Mouse (Mus musculus) hindbrain, embryonic 15.5 days (tissue): Measurements from ENCODE around the gene Plekho2. TPM values are rescaled to one million over a fixed set of nuclear protein-coding genes. Genes with fewer than 3 reads are reported as not detected.

Experiments used
- ATAC-seq: fragments of 200-750 bp; cut with Nextera tagmentation; 2 replicates; pipeline ENCODE4 v1.8.0; 2017; ENCODE audit warnings: low read depth, moderate number of reproducible peaks, moderate TSS enrichment; ENCODE audit not compliant: low FRiP score
- H3K27ac ChIP-seq: fragments of 300-500 bp; sonication (generic); replicated peaks from 2 replicates; pipeline ENCODE4 v1.5.1; 2015; ENCODE audit warnings: mild to moderate bottlenecking, inconsistent platforms
- H3K27me3 ChIP-seq: fragments of 300-500 bp; sonication (generic); 2 replicates; pipeline ENCODE4 v1.6.1; 2015; ENCODE audit warnings: control low read depth, inconsistent platforms
- H3K36me3 ChIP-seq: fragments of 300-500 bp; sonication (generic); 2 replicates; pipeline ENCODE4 v1.6.1; 2015; ENCODE audit warnings: control low read depth, inconsistent platforms
- H3K4me1 ChIP-seq: fragments of 300-500 bp; sonication (generic); replicated peaks from 2 replicates; pipeline ENCODE4 v1.6.1; 2015; ENCODE audit warnings: control low read depth, inconsistent platforms
- H3K4me2 ChIP-seq: fragments of 300-500 bp; sonication (generic); 2 replicates; pipeline ENCODE4 v1.6.1; 2015; ENCODE audit warnings: moderate library complexity, mild to moderate bottlenecking, inconsistent platforms
- H3K4me3 ChIP-seq: fragments of 300-500 bp; sonication (generic); 2 replicates; pipeline ENCODE4 v1.5.1; 2015; ENCODE audit warnings: mild to moderate bottlenecking, inconsistent platforms
- H3K9ac ChIP-seq: fragments of 300-500 bp; sonication (generic); 2 replicates; pipeline ENCODE4 v1.6.1; 2015; ENCODE audit warnings: inconsistent platforms
- H3K9me3 ChIP-seq: fragments of 300-500 bp; sonication (generic); 2 replicates; pipeline ENCODE4 v1.6.1; 2016; ENCODE audit warnings: control low read depth, inconsistent platforms
- WGBS: fragments of 180-500 bp; shearing (Covaris S2); methylation state at CpG from one replicate; pipeline ENCODE4 v1.1.7; 2015; 5-methylcytosine and 5-hydroxymethylcytosine counted together
- polyA plus RNA-seq: library from polyadenylated mRNA; unstranded; fragments of >200 nt; fragmentation: Nextera tagmentation; extraction: Ambion mirVana; gene quantifications from 2 replicates; pipeline ENCODE4 v1.2.1, GENCODE M21; 2015

Gene Plekho2
- polyA plus RNA-seq, 1 experiment from 2014 or later: 8.0 TPM

DNA sequence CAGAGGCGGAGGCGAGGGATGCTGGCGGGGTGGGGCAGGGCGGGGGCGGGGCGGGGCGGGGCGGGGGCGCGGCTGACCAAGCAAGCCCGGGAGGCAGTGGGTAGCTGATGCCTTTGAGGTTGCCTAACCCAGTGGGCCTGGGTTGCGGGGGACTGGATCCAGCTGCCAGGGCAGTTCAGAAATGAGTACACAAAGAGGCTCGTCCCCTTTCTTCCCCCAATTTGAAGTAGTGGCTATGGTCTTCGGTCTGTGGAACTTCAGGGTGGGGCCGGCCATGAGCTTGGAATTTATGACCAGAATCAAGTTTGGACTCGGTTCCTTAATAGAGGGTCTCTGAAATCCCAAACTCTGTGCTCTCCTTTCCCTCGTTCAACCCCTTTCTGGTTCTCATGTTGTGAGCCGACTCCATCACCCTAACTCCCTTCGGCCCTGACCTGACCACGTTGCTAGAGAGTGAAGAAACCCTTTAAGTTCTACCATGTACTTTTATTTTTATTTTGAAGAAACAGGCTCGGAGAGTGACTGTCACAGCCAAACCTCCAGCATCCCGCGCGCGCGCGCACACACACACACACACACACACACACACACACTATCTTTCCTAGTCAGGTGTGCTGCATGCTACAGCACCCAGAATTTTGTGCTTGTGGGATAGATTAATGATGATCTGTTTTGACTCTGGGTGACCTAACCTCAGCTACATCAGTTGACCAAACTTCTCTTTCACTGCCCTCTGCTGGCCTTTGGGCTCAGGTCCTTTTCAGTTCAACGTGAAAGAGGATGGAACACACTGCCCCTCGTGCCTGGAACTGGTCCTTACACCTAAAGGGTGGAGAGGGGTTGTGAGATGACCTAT, 789 bp upstream of the Plekho2 start:
- peak overlapping the region; percentile 68 for H3K27ac ChIP-seq
- 0 out of 2 replicates have a peak overlapping the region, but pooled peaks have one; percentile 41 for H3K9ac ChIP-seq
- no peaks in the 10 kb centered on the region for H3K9me3 ChIP-seq
- ATAC-seq: peak; percentile 74
- WGBS: 6% methylated on average over 18 of the region's 29 CpGs
- H3K4me2 ChIP-seq: peak overlapping the region; percentile 77
- peak overlapping the region; percentile 53 for H3K4me3 ChIP-seq
- H3K27me3 ChIP-seq: no peaks in the 10 kb centered on the region
- no peaks in the 10 kb centered on the region for H3K36me3 ChIP-seq
- peaks cover 28% of the 10 kb centered on the region for H3K4me1 ChIP-seq

DNA sequence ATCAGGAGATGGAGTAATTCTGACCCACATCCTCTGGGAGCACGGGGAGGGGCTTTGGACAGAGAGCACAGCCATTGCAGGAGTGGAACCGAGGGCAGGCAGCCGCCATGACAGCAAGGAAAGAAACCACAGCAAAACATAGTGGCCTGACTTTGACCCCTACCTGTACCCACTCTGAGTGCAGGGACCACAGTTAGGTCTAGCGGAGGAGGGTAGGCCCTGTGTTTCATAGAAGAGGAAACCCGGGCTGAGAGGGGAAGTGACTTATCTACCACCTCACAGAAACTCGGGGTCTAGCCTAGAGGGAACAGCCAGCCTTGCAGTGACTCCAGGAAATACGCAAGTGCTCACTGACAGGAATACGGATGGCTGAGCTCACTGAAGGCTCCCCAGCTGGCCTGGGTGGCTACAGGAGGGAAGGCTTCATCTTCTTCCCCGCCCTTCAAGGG, 1.0 kb downstream of the Plekho2 start:
- H3K27ac ChIP-seq: no peak overlapping the region
- no peaks in the 10 kb centered on the region for H3K27me3 ChIP-seq
- H3K36me3 ChIP-seq: no peaks in the 10 kb centered on the region
- peak overlapping the region; percentile 53; the same call in 1 of the 2 replicates for H3K4me3 ChIP-seq
- H3K9me3 ChIP-seq: no peaks in the 10 kb centered on the region
- H3K4me2 ChIP-seq: peak overlapping the region; percentile 77
- no peak overlapping the region for H3K9ac ChIP-seq
- H3K4me1 ChIP-seq: peaks cover 34% of the 10 kb centered on the region
- no peak for ATAC-seq
- WGBS: 56% methylated on average over 9 of the region's 9 CpGs

DNA sequence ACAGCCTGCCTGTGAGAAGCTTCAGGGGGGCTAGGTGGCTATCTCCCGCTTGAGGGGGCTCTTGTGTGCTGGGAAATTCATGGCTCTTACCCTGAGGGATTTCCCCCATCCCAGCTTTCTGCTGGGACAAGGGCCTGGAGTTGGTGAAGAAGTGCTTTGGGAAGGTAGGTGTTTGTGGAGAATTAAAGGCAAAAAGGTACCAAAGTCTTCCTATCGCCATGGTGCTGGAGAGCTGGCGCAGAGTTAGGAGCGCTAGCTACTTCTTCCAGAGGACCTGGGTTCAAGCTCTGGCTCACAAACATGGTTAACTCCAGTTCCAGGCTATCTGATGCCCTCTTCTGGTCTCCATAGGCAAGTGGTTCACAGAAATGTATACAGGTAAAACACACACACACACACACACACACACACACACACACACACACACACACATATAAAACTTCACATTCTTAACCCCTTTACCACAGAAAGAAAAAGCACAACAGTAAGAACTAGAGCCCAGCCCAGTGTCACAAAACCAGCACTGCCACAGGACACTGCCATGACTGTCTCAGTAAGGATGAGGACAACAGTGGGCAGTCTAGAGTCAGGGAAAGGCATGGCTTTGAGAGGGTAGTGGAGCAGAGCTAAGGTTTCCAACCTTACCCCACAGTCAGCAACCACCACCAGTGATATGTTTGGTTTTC, 2.2 kb downstream of the Plekho2 start:
- WGBS: 89% methylated on average over 4 of the region's 4 CpGs
- Histone ChIP-seq H3K4me1 (peaks cover 34% of the 10 kb centered on the region), H3K36me3 (0 out of 2 replicates have a peak, but pooled peaks cover 2% of the 10 kb centered on the region), H3K4me2 (no peak overlapping the region), H3K9ac (no peak overlapping the region), H3K27me3 (no peaks in the 10 kb centered on the region), H3K9me3 (no peaks in the 10 kb centered on the region), H3K4me3 (no peak overlapping the region), H3K27ac (no peak overlapping the region)
- no peak for ATAC-seq

DNA sequence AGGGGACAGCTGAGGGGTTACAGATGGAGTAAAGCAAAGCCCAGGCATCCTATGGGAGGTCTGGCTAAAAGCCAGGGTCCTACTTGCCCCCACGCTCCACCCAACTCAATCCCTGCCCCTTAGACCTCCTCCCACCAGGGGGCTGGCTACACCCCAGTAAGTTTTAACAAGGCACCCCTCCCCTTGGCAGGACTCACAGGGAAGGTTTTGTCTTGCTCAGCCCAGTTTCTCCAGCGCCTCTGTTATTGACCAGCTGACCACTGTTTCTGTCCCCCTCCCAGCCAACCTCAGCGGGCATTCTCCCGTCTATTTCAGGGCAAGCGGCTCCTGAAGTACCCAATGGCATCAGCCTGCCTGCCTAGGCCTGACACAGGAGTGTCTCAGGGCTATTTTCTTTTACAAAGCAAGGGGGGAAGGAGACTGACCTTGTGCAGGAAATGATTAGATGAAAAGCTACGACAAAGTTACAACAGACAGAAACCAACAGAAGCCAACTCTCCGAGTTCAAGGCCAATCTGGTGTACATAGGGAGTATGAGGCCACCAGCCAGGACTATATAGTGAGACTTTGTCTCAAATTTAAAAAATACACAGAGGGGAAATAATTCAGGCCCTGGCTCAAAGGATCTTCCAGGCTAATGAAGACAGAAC, 2.9 kb downstream of the Plekho2 start:
- 46% methylated on average over 7 of the region's 7 CpGs for WGBS
- peaks cover 34% of the 10 kb centered on the region for H3K4me1 ChIP-seq
- no peak overlapping the region for H3K27ac ChIP-seq
- no peak overlapping the region for H3K4me3 ChIP-seq
- no peaks in the 10 kb centered on the region for H3K9me3 ChIP-seq
- H3K9ac ChIP-seq: no peak overlapping the region
- H3K4me2 ChIP-seq: no peak overlapping the region
- no peak for ATAC-seq
- H3K27me3 ChIP-seq: no peaks in the 10 kb centered on the region
- H3K36me3 ChIP-seq: 0 out of 2 replicates have a peak, but pooled peaks cover 4% of the 10 kb centered on the region

DNA sequence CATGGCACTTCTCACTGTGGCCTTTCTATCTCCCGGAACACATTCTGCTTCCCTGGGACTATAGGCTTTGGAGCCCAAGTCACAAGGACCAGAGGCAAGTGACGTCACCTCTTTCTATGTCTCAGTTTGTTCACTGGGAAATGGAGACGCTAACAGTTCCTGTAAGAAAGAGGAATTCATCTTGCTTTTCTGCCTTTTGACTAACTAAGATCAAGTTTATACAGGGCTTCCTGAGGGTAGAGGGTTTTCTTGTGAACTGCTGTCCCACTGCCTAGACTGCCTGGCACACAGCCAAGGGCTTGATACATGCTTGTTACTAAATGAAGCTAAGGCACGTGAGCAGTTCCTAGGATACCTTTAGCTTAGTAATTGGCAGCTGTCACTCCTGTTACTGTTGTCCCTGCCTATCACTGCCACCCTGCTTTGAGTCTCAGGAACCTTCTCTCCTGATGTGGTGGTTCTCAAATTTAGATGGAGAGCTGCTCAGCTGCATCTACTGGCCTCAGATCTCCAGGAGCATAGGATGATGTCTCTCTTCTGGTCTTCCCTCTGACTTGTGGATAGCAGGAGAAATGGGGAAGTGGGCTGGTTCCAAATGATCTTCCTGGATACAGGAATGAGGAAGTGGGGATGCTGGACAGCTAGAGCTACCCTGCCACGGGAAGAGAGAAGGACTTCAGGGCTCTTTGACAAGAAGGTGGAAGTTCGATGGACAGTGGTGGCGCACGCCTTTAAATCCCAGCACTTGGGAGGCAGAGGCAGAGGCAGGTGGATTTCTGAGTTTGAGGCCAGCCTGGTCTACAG, 4.2 kb downstream of the Plekho2 start:
- Histone ChIP-seq H3K9ac (no peak overlapping the region), H3K4me2 (no peak overlapping the region)
- no peak for ATAC-seq

DNA sequence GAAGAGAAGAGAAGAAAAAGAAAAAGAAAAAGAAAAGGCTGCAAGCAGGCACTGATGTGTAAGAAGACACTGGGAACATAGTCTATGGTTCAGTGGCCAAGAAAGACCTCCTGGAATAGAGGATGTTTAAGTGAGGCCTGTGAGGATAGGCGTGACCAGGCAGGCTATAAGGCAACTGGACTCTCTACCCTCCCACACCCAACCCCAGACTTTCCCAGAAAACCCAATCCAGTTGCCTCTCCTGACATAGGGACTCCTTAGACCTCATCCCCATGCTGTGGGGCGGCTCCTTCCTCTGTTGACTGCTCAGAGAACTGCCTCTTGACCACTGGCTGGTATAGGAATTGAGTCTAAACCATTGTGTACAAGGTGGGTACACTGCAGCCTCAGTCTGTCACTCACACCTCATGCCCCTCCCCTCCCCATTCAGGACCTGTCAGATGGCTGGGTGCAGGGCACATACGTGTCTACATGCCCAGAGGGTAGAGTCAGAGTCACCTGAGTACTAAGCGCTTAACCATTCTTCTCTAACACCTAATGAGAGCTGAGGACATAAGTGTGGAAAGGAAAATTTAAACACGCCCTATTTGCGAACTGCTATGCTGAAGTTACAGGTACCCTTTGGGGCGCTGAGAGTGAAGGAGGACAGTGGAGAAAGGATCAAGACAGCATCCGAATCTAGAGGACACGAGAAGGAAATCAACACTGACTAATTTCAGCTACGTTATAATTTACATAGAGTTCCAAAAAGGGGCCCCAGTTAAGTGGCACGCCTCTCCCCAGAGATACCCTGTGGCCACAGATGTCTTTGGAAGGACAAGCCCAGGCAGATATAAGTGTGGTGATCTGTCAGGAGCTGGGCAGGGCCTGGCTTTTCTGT, 5.1 kb downstream of the Plekho2 start:
- no peak for ATAC-seq
- WGBS: 87% methylated on average over 11 of the region's 11 CpGs

More for the DNA sequence above, 4.2 kb downstream of the Plekho2 start:
- Histone ChIP-seq H3K27me3 (no peaks in the 10 kb centered on the region), H3K36me3 (0 out of 2 replicates have a peak, but pooled peaks cover 4% of the 10 kb centered on the region), H3K27ac (no peak overlapping the region), H3K4me1 (peaks cover 28% of the 10 kb centered on the region), H3K9me3 (no peaks in the 10 kb centered on the region), H3K4me3 (no peak overlapping the region)
- 71% methylated on average over 8 of the region's 8 CpGs for WGBS

DNA sequence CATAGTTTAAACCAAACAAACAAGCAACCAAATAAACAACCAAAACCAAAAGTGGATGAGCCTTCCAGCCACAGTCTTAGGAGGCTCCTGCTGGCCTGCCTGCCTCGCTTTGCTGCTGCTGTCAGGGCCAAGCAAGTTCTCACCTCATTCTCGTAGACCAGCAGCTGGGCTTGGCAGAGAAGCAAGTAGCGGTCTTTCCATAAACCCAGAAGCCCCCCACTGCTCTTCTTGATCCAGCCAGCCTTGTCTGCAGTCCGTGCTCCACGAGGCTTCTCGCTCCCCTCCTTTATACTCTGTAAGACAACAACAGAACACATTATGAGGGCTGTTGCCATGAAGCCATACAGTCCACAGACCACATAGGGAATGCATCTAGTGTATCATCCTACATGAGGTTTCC, 7.0 kb downstream of the Plekho2 start:
- WGBS: 46% methylated on average over 6 of the region's 6 CpGs
- no peak overlapping the region for H3K9ac ChIP-seq
- no peak overlapping the region for H3K4me3 ChIP-seq
- H3K27ac ChIP-seq: no peak overlapping the region
- no peaks in the 10 kb centered on the region for H3K9me3 ChIP-seq
- no peak for ATAC-seq
- no peaks in the 10 kb centered on the region for H3K27me3 ChIP-seq
- H3K36me3 ChIP-seq: 0 out of 2 replicates have a peak, but pooled peaks cover 4% of the 10 kb centered on the region
- H3K4me2 ChIP-seq: no peak overlapping the region
- peaks cover 17% of the 10 kb centered on the region for H3K4me1 ChIP-seq

More for the DNA sequence above, 5.1 kb downstream of the Plekho2 start:
- H3K27me3 ChIP-seq: no peaks in the 10 kb centered on the region
- H3K36me3 ChIP-seq: 0 out of 2 replicates have a peak, but pooled peaks cover 4% of the 10 kb centered on the region
- no peak overlapping the region for H3K27ac ChIP-seq
- H3K9ac ChIP-seq: no peak overlapping the region
- H3K4me2 ChIP-seq: no peak overlapping the region
- no peak overlapping the region for H3K4me3 ChIP-seq
- peaks cover 26% of the 10 kb centered on the region for H3K4me1 ChIP-seq
- H3K9me3 ChIP-seq: no peaks in the 10 kb centered on the region

DNA sequence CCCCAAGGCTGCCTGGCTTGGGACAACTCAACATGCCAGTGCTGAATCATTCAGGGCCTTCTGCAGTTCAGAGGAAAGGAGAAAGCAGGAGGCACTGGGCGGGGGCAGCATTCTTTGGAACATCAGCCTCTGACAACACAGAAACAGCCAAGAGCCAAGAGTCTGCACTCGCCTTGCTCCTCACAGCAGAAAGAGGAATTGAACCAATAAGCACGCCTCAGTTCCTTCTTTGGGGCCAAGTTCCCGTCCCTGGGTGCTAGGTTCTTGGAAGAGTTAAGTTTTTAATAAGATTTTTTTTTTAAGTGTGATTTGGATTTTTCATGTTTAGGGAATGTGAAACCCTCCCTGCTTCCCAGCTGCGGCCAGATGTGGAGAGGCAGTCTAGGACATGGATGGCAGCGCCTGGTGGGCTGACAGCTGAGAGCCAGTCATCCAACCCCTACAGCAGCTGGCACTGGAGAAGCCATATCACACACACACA, 10.3 kb downstream of the Plekho2 start:
- no peak overlapping the region for H3K4me2 ChIP-seq
- no peak overlapping the region for H3K27ac ChIP-seq
- H3K27me3 ChIP-seq: no peaks in the 10 kb centered on the region
- no peaks in the 10 kb centered on the region for H3K4me1 ChIP-seq
- H3K9me3 ChIP-seq: no peaks in the 10 kb centered on the region
- no peak overlapping the region for H3K4me3 ChIP-seq
- 86% methylated on average over 6 of the region's 6 CpGs for WGBS
- H3K9ac ChIP-seq: no peak overlapping the region
- 0 out of 2 replicates have a peak, but pooled peaks cover 4% of the 10 kb centered on the region for H3K36me3 ChIP-seq
- no peak for ATAC-seq

DNA sequence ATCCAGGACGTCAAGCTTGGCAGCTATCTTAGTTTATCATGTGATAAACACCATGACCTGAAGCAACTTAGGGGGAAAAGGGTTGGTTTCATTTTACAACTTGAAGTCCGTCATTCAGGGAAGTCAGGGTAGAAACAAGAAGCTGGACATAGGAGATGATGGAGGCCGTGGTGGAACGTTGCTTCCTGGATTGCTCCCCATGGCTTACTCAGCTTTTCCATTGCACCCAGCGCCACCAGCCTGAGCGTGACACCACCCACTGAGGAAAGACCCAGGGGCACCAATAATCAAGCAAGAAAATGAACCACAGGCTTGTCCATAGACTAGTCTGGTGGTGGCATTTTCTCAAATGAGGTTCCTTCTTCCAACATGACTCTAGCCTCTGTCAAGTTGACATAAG, 11.1 kb downstream of the Plekho2 start:
- Histone ChIP-seq H3K9me3 (no peaks in the 10 kb centered on the region), H3K4me3 (no peak overlapping the region), H3K4me1 (no peaks in the 10 kb centered on the region), H3K27me3 (no peaks in the 10 kb centered on the region), H3K27ac (no peak overlapping the region), H3K9ac (no peak overlapping the region), H3K36me3 (0 out of 2 replicates have a peak, but pooled peaks cover 4% of the 10 kb centered on the region), H3K4me2 (no peak overlapping the region)
- 96% methylated on average over 6 of the region's 6 CpGs for WGBS
- ATAC-seq: no peak

DNA sequence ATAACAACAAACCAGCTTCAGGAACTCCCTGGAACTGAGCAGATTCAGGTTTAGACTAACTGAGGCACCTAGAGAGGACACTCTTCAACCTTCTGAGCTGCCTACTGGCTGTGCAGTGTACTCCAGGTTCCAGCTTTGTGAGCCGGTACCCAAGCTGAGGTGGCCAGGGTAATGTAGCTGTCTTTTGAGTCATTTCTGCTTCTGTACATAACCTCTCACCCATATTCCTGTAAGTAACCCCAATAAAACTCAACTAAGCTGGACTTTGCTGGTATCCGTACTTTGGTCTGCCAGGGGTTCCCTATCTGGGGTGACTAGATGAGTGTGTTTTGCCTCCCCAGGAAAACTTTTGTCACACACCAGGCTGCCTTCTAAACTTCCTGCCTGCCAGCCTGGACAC, 15.1 kb downstream of the Plekho2 start:
- ATAC-seq: no peak

More for the DNA sequence above, 15.1 kb downstream of the Plekho2 start:
- no peaks in the 10 kb centered on the region for H3K9me3 ChIP-seq
- H3K4me2 ChIP-seq: no peak overlapping the region
- H3K27ac ChIP-seq: no peak overlapping the region
- no peaks in the 10 kb centered on the region for H3K27me3 ChIP-seq
- H3K9ac ChIP-seq: no peak overlapping the region
- H3K4me3 ChIP-seq: no peak overlapping the region
- peaks cover 16% of the 10 kb centered on the region; the same call in 1 of the 2 replicates for H3K4me1 ChIP-seq
- 91% methylated on average over 2 of the region's 2 CpGs for WGBS
- no peaks in the 10 kb centered on the region for H3K36me3 ChIP-seq
